Mouse (Mus musculus): ENCODE data around the gene C2cd4c. TPM values are rescaled to one million over a fixed set of nuclear protein-coding genes. Genes with fewer than 3 reads are reported as not detected.

C2cd4c gene
- total RNA-seq, 2 experiments from 2014 or later = 14.6 to 14.8 TPM

DNA sequence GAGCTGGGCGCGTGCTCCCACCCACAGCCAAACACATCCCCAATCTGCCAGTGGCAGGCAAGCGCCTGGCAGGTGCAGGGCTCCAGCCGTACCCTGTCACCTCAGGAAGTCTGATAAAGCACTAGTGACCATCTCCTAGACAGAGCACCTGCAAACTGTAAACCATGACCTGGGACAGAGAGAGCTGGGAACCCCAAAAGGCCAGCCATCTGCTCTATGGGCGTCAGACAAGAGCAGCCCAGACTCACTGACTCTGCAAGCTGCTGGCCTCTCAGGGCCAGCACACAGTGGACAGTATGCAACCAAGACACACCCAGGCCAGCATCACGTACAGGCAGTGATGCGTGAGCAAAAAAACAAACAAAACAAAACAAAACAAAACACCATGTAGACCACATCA lies 34.9 kb downstream of the C2cd4c start:
- no peak for DNase-seq

DNA sequence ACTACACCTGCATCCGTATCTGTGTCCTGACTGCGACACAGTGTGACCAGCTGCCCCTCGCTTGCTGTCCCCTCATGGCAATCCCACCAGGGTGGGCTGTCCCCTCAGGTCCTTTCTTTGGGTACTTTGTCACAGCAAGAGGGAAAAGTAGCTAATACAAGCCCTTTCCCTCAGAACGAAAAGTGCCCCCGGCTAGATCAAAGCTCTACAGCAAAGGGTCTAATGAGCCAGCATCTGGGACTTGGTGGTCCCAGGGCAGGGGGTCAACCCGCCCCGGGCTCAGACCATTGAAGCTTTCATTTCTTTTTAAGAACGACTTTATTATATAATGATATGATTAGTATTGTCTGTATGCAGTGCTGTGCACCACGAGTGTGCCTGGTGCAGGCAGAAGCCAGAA lies 35.5 kb downstream of the C2cd4c start:
- DNase-seq = no peak

DNA sequence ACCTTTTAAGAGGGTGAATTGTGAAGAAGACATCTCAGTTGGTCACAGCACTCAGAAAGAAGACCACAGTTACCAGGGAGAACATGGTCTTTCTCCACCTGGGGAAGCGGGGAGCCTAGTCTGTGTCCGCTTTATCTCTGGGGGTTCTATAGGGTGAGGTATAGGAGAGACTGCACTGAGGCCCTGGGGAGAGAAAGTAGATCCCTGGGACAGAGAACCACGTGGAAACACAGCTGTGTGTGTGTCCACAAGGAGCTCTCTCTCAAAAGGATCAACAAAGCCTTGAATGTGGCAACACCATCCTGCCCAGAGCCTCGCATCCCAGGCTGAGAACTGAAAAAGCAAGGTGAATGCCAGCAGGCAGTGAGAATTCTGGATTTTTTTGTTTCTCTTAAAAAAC lies 36.4 kb downstream of the C2cd4c start:
- DNase-seq = no peak

DNA sequence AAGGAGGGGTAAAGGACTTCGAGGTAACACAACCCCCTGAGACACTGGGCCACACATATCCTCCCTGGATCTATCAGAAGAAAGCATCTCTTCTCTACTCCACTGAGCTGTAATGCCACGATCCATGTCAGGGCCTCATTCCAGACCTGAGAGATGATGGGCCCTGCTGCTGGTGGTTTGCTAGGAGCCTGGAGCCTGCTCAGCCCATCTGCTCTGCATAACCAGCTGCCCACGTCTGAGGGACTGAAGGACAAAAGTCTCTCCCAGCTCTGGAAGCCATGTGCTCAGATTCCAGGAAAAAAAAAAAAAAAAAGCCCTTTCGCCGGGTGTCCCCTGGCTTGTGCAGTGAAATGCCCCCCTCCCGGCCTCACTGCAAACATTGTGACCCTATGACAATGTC lies 38.1 kb downstream of the C2cd4c start:
- no peak for DNase-seq

DNA sequence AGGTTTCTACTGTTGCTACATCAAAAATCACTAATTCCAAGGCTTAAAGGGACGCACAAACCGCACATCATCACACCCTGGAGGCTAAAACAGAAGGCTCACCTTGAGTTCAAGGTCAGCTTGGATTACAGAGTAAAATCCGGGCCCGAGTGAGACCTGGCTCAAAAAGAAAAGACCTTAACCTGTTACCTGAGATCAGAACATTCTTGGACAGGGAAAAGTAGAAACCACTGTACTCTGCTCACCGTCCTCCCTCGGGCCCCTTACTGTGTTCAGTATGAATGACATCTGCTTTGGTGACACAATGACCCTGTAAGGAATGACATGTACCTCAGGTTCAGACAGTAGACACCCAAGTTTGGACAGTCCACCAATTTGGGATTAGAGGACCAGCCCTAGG lies 39.0 kb downstream of the C2cd4c start:
- DNase-seq = no peak

DNA sequence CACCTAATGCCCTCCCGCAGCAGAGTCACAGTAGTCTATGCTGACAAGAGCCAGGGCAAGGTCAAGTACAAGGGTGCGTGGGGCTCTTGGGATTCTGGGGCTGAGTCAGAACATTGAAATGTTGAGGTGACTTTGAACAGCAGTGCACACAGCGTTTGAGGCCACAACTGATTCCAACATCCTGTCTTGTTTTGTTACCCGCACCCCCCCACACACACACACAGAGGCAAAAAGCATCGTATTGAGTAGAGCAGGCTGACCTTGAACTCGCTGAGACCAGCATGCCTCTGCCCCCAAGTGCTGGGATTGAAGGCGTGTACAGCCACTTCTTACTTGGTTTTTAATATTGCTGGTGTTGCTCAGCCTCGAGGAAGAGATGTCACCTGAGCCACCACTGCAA lies 39.5 kb downstream of the C2cd4c start:
- no peak for DNase-seq

DNA sequence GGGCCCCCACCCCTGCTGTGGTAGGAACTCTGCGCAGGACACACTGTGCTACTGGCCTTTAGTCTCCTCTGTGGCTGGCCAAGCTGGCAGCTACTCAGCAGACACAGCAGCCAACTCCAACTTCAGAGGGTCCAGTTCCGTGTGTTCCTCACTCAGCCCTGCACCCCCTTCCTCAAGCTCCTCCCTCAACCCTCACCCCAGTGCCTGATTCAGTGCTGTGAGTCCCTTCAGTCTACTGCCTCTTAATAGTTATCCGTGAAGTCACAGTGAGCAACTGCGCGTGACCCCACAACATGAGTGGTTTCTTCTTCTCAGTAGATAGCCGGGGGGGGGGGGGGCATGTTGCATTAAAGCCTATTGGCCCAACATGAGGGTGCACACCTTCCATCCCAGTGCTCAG lies 40.2 kb downstream of the C2cd4c start:
- DNase-seq = no peak

DNA sequence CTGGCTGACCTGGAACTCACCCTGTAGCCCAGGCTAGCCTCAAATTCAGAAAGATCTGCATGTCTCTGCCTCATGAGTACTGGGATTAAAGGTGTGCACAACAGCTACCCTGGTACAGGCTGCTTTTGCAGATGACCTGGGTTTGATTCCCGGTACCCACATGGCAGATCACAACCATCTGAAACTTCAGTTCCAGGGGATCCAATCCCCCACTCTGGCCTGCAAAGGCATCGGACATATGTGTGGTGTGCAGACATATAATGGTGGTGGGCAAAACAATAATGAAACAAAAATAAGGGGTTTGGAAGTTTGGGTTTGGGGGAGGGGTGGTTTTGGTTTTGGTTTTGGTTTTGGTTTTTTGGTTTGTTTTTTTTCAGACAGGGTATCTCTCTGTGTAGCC lies 42.5 kb downstream of the C2cd4c start:
- no peak for DNase-seq

DNA sequence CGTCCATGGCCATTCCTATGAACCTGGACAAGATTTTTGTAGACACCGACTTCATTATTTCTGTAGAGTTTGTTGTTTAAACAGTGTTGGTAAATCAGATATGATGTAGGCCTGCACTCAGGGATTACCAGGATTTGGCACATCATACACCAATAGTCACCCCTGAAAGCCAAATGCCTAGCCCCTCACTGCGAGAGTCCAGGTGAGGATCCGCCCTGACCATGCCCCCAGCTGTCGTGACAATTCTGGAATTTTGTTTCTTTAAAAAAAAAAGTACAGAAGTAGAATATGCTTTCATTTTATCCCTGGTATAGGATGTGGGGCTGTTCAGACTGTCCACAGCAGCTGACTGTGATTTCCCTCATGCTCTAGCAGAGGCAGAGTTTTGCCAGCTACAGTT lies 43.9 kb downstream of the C2cd4c start:
- DNase-seq = no peak

DNA sequence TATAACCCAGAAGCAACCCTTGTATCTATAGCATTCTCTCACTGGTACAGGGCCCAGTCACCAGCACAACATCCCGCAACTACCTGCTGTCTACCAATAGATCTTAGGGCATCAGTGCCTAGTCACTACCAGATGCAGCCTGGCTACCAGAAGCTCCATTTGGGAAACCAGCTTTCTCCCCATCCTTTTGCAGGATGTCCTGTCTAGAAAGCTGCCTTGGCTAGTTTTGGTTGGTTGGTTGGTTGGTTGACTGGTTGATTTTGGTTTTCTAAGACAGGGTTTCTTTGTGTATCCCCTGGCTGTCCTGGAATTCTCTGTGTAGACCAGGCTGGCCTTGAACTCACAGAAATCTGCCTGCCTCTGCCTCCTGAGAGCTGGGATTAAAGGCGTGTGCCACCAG lies 54.1 kb downstream of the C2cd4c start:
- DNase-seq = no peak

DNA sequence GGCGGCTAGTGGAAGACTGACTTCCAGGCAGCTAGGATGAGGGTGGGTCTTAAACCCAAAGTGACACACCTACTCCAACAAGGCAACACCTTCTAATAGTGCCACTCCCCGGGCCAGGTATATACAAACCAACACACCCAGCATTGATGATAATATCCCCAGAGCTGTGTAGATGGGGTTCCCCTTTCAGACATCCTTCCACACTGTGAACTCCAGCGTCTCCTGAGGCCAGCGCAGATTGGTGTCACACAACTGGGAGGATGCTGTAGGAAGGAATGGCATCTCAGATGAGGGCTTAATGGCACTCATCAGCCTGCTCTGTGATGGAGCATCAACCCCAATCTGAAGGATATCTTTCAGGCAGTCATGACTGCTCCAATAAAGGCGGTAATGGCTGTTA lies 56.3 kb downstream of the C2cd4c start:
- DNase-seq = no peak

DNA sequence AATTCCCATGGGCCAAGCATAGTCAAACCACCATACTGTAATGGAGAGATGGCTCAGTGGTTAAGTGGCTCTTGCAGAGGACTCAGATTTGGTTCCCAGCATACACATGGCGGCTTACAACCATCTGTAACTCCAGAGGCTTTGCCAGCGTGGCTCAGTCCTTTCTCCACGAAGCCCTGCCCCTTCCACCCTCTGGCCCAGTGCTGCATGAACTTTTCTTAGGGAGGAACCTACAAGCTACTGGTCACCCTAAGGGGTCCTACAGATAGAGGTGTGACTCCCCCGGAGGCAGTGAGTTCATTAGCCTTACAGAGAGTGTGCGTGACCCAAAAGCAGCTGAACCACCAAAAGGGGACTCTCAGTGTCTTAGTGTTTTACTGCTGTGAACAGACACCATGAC lies 56.9 kb downstream of the C2cd4c start:
- DNase-seq = no peak

Other genes starting within 250 kb of the C2cd4c start
- not detected for gene Vmn2r83, start 145.3 kb downstream of the C2cd4c start, total RNA-seq (2021)
- gene Plpp2, start 80.2 kb downstream of the C2cd4c start, total RNA-seq (2021) = 1 to 10 TPM; 5.3 to 5.9 TPM
- 10 to 100 TPM; 54.0 to 60.9 TPM for gene Mier2, start 58.8 kb downstream of the C2cd4c start, total RNA-seq (2021)
- gene Theg, start 26.7 kb downstream of the C2cd4c start, total RNA-seq (2021) = under 1 TPM in 1 of 2 experiments, not detected in 1; 0.60 TPM
- gene Shc2, start 23.9 kb upstream of the C2cd4c start, total RNA-seq (2021) = 10 to 100 TPM; 44.0 to 44.8 TPM
- under 1 TPM in 1 of 2 experiments, not detected in 1; 0.61 TPM for gene Odf3l2, start 31.7 kb upstream of the C2cd4c start, total RNA-seq (2021)
- gene Madcam1, start 50.5 kb upstream of the C2cd4c start, total RNA-seq (2021) = not detected
- gene Tpgs1, start 55.3 kb upstream of the C2cd4c start, total RNA-seq (2021) = 10 to 100 TPM; 64.6 to 68.3 TPM
- 10 to 100 TPM; 67.0 to 70.2 TPM for gene Cdc34, start 68.2 kb upstream of the C2cd4c start, total RNA-seq (2021)
- gene Gzmm, start 75.0 kb upstream of the C2cd4c start, total RNA-seq (2021) = 1 to 10 TPM; 2.4 to 2.5 TPM
- gene Bsg, start 90.5 kb upstream of the C2cd4c start, total RNA-seq (2021) = 100 to 1,000 TPM; 555 to 610 TPM
- 100 to 1,000 TPM; 106 to 118 TPM for gene Hcn2, start 102.6 kb upstream of the C2cd4c start, total RNA-seq (2021)
- gene Polrmt, start 132.6 kb upstream of the C2cd4c start, total RNA-seq (2021) = 10 to 100 TPM; 50.1 to 52.6 TPM
- gene Fgf22, start 141.1 kb upstream of the C2cd4c start, total RNA-seq (2021) = 1 to 10 TPM; 1.1 to 1.3 TPM
- 10 to 100 TPM; 81.4 to 82.9 TPM for gene Rnf126, start 152.9 kb upstream of the C2cd4c start, total RNA-seq (2021)
- 1 to 10 TPM; 1.3 to 1.8 TPM for gene Fstl3, start 163.2 kb upstream of the C2cd4c start, total RNA-seq (2021)
- under 1 TPM; 0.47 to 0.73 TPM for gene Prss57, start 176.9 kb upstream of the C2cd4c start, total RNA-seq (2021)
- 100 to 1,000 TPM; 262 to 290 TPM for gene Palm, start 179.5 kb upstream of the C2cd4c start, total RNA-seq (2021)
- gene Misp, start 207.0 kb upstream of the C2cd4c start, total RNA-seq (2021) = 1 to 10 TPM in 1 of 2 experiments, under 1 TPM in 1; 0.82 to 1.4 TPM
- gene Ptbp1, start 240.4 kb upstream of the C2cd4c start, total RNA-seq (2021) = 10 to 100 TPM; 43.1 to 52.6 TPM

Measured in layer of hippocampus, postnatal 36 days (tissue).